Mouse (Mus musculus) thymus, postnatal 0 days (tissue): ENCODE measurements at regions not wholly inside any gene's neighbourhood (a gene's known extent, or its start where the extent isn't known, plus 50 kb on each side); places are given as distances from the start of the nearest gene placed in this dataset.

Experiments used
- DNase-seq: peaks from one replicate; pipeline ENCODE4 v3.0.0-alpha.2; 2015; ENCODE audit warnings: low spot score

- DNase-seq = no peak
Measured at GRCm38 (mm10) chr9:94386190-94386589, 151.7 kb downstream of the 1190002N15Rik start.

- no peak for DNase-seq
Measured at GRCm38 (mm10) chr9:94382293-94382692, 155.6 kb downstream of the 1190002N15Rik start.

- DNase-seq = no peak
Measured at GRCm38 (mm10) chr9:94378835-94379234, 159.0 kb downstream of the 1190002N15Rik start.

- DNase-seq = no peak
Measured at GRCm38 (mm10) chr9:94378291-94378690, 159.6 kb downstream of the 1190002N15Rik start.

GRCm38 (mm10) chr9:94377346-94378039, 160.4 kb downstream of the 1190002N15Rik start:
- no peak for DNase-seq

GRCm38 (mm10) chr9:94370976-94371375, 166.9 kb downstream of the 1190002N15Rik start:
- no peak for DNase-seq

- DNase-seq = no peak
Measured at GRCm38 (mm10) chr9:94368231-94368936, 169.5 kb downstream of the 1190002N15Rik start.

GRCm38 (mm10) chr9:94361877-94362697, 175.8 kb downstream of the 1190002N15Rik start:
- no peak for DNase-seq

- DNase-seq = no peak
Measured at GRCm38 (mm10) chr9:94361011-94361410, 176.9 kb downstream of the 1190002N15Rik start.

GRCm38 (mm10) chr9:94358150-94358549, 179.7 kb downstream of the 1190002N15Rik start:
- no peak for DNase-seq

GRCm38 (mm10) chr9:94342011-94342410, 195.9 kb downstream of the 1190002N15Rik start:
- no peak for DNase-seq

GRCm38 (mm10) chr9:94341531-94341930, 196.3 kb downstream of the 1190002N15Rik start:
- DNase-seq = no peak

GRCm38 (mm10) chr9:94333450-94333849, 204.4 kb downstream of the 1190002N15Rik start:
- DNase-seq = no peak

GRCm38 (mm10) chr9:94323011-94323410, 214.9 kb downstream of the 1190002N15Rik start:
- DNase-seq = no peak

- DNase-seq = no peak
Measured at GRCm38 (mm10) chr9:94302575-94302974, 235.3 kb downstream of the 1190002N15Rik start.

- DNase-seq = no peak
Measured at GRCm38 (mm10) chr9:94301896-94302295, 236.0 kb downstream of the 1190002N15Rik start.

- DNase-seq = no peak
Measured at GRCm38 (mm10) chr9:94295431-94295830, 242.4 kb downstream of the 1190002N15Rik start.

GRCm38 (mm10) chr9:94292147-94292546, 245.7 kb downstream of the 1190002N15Rik start:
- no peak for DNase-seq

GRCm38 (mm10) chr9:94289546-94289945, 248.3 kb downstream of the 1190002N15Rik start:
- no peak for DNase-seq

- DNase-seq = no peak
Measured at GRCm38 (mm10) chr9:94287559-94287958, 250.3 kb downstream of the 1190002N15Rik start.

GRCm38 (mm10) chr9:94278657-94279585, 259.0 kb downstream of the 1190002N15Rik start:
- no peak for DNase-seq
